Mouse (Mus musculus) cerebellum, postnatal 10 days (tissue): Measurements from ENCODE around the gene Flnb.

ENCODE experiments used
- DNase-seq, 2 experiments: peaks; one replicate each; pipeline ENCODE4 v3.0.0; 2021; ENCODE audit warnings: mixed read lengths in 2 of 2

Gene Flnb

DNA sequence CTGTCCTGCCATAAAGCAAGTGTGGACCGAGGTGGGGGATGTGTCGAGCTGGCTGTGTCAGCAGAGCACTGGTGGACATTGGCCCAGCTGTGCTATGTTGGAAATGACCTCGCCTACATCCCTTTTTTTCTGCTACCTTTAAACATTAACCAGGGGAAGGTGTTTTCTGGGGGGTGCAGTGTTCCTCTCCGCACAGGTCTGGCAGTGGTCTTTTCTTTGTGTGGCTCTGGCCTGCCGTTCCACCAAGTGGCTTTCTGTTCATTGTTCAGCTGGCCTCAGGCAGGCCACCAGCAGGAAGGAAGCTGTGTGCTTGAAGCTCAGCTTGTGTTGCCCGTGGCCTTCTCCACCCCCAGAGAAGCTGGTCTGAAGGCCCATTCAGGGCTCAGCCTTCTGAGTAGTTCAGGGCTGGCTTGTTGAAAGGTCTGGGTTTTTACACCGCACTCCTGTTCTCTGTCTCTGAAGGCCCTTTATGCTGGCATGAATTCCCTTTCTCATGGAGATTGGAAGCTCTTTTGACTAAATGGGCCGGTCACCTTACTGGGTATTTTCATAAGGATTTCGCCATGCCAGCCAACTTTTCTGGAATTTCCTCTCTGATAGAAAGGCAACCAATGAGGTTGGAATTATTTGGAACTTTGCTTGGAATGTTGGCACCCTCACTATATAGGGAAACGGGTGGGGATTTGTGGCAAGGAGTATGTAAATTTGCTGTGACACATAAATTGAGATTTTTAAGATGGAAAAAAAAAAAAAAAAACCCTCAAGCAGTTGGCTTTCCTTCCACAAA is 8.6 kb downstream of the Flnb start:
- no peak for DNase-seq

DNA sequence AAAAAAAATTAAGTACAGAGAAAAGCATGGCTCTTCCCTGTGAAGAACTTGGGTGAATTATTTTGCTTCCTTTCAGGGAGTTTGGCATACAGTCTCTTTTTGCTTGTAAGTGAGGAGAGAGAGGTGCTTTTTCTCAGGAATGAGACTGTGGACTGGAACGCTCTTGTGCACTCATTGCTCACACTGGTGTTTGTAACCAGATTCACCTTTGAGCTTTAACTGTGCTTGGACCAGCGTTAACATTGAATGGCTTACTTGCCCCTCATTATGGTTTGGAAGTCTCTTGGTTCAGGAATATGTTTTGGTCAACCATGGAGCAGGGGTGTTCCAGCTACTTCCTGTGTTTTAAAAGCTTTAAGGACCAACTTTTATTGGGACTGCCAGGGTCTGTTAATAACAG is 11.4 kb downstream of the Flnb start:
- DNase-seq, result no peak

DNA sequence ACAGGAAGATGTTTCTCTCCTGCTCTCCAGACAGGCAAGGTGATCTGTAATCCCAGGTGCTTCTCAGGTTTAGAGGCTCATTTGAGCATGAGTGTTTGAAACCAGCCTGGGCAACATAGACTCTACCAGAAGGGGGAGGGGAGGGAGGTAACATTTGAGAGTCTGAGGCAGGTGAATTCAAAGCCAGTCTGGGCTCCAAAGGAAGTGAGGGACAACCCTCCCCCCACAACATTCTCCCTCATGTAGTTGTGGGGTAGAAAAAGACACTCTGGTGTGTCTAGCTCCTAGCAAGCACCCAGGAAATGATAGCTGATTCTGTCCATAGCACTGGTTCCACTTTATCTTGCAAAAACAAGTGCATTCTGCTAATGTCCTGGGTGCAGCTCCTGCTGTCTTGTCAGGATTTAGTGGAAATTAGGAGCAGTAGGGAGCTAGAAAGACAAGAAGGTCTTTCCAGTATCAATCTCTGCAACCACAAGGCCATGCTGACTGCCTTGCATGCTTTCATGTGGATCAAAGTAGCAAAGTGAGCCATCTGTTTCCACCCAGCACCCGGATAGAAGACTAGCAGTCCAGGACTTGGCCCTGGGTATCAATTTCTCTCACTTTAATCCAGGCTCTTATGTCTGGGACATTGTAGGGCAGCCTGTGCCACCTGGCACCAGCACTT is 14.1 kb downstream of the Flnb start:
- peak; percentile 48 to 56 for DNase-seq

DNA sequence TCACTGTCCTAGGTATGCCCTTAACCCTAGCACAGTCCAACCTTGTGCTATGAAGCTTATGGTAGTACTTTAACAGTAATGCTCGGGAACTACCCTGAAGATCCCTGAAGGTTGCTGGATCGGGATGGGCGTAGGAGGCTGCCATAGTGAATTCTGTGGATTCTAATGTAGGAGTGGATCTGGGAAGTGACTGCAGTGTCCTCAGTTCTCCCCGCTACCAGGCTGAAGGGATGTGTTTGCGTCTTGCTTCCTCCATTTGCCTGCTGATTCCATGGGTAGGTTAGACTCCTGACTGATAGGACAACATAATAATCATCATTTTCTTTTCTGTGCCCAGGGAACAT is 14.7 kb downstream of the Flnb start:
- no peak for DNase-seq

GRCm38 (mm10) chr14:7833458-7833857 is 15.7 kb downstream of the Flnb start:
- no peak for DNase-seq

GRCm38 (mm10) chr14:7838564-7839089 is 20.9 kb downstream of the Flnb start:
- no peak for DNase-seq

- DNase-seq, result no peak
Measured at GRCm38 (mm10) chr14:7839950-7840514, 22.3 kb downstream of the Flnb start.

GRCm38 (mm10) chr14:7842631-7843332 is 25.0 kb downstream of the Flnb start:
- DNase-seq, result peak; percentile 49 to 60

DNA sequence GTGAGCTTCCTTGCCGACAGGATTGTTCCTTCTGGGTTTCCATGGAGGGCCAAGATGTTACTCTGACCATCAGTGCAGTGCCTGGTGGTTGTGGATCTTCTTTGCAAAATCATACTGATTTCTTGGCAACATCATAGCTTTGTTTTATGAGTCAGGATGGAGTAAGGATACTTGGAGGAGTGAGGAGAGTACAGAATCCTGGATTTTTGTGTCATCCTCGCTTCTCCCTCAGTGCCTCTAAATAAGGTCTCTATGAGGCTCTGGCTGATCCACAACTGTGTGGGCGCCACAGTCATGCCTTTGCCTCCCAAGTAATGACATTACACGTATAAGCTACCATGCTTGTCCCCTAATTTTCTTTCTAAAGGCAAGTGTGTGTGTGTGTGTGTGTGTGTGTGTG is 28.9 kb downstream of the Flnb start:
- DNase-seq, result no peak

GRCm38 (mm10) chr14:7847746-7848232 is 30.0 kb downstream of the Flnb start:
- DNase-seq, result no peak

GRCm38 (mm10) chr14:7850913-7851312 is 33.2 kb downstream of the Flnb start:
- no peak for DNase-seq

- DNase-seq, result peak; percentile 42 to 45
Measured at GRCm38 (mm10) chr14:7851543-7852065, 33.8 kb downstream of the Flnb start.

GRCm38 (mm10) chr14:7853691-7854090 is 35.9 kb downstream of the Flnb start:
- peak; percentile 63 to 73 for DNase-seq

DNA sequence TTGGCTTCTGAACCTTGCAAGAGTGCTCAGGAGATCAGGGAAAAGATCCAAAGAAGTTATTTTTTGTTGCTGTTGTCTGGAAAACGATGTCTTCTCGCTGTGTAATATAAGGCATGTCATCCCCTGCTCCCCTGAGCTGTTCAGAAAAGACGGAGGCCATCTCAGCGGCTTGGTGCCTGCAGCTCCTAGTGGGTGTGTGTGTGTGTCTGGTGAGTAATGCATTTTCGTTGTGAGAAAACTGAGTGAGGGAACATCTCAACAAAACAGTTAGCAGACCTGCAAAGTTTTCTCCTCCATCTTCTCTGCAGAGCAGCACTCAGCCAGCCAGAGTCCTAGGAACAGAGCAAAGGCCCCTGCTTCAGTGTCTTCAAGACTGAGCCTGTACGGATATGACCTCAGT is 36.6 kb downstream of the Flnb start:
- DNase-seq, result no peak

- DNase-seq, result no peak
Measured at GRCm38 (mm10) chr14:7855101-7855500, 37.3 kb downstream of the Flnb start.

GRCm38 (mm10) chr14:7855501-7855900 is 37.7 kb downstream of the Flnb start:
- DNase-seq, result no peak

DNA sequence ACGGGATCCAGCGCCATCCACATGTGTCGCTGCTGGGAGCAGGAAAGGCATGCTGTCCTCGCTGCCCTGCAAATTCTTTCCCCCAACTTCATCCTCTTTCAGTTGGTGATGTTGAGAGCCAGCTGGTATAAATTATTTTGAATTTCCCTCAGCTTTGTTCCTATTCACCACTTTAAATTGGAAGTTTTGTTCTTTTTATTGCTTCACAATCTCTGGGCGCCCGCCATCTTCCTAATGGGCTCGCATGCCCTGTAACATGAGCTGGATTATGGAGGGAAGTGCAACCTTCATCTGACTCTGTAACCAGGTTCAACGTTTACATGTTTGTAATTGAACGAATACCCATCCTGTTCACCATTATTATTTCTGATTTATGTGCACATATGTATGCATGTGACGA is 38.6 kb downstream of the Flnb start:
- DNase-seq, result no peak

- DNase-seq, result no peak
Measured at GRCm38 (mm10) chr14:7857835-7858234, 40.1 kb downstream of the Flnb start.

DNA sequence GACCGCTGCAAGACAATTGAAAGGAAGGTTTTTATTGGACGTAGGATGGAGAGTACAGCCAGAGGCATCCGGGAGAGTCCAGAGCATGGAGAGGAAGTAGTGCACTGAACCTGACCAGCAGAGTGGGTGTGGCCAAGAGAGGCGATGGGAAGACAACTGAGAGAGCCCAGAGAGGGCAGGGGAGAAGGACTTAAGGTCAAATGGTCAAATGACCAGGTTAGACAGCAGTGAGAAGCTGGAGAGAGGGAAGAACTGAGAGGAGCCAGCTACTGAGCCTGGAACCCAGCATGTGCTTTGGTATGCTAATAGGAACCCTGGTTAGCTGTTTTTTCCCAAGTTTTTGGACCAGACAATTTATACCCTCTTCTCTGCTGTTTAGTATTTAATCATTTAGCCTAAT is 40.7 kb downstream of the Flnb start:
- DNase-seq, result no peak

GRCm38 (mm10) chr14:7860525-7861154 is 42.9 kb downstream of the Flnb start:
- no peak for DNase-seq

DNA sequence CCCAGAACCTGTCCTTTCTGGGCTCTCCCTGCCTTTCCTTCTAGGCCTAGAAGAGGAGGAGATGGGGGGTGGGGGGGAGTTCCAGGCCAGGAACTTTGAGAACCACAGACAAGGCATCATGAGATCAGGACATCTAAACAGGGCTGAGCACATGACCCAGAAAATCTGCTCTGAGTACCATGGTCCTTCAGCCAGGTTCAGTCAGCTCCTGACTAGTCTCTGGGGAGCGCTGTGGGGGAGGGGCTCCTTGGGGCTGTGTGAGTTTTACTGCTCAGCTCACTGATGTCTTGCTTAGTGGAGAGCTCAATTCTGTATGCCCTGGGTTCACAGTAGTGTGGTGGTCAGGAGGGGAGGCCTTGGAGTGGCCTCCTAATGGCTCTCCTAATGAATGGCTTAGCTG is 43.5 kb downstream of the Flnb start:
- DNase-seq, result peak; percentile 21 to 37

GRCm38 (mm10) chr14:7862226-7862625 is 44.5 kb downstream of the Flnb start:
- DNase-seq, result no peak
